ENCODE assay signal across 8 mouse cellular contexts in genomic region chr5:64155861-64156550, GRCm38 (mm10). TPM values are rescaled to one million over a fixed set of nuclear protein-coding genes. Genes with fewer than 3 reads are reported as not detected.
DNase-seq lines count a peak whose midpoint lies in the region; ATAC-seq and TF ChIP-seq lines count a peak whose summit lies in the region.

Gene Tbc1d1, plus strand, starts transcription at chr5:64156305.

- TF ChIP-seq CTCF in thymus, adult 2 months (IDR thresholded peaks at IDR 0.05; ENCODE audit: borderline replicate concordance, control insufficient read depth, extremely low read depth, insufficient read depth, low read length, poor library complexity) = no peak
- TF ChIP-seq CTCF in embryonic fibroblast, embryonic 13.5 days (IDR thresholded peaks at IDR 0.05; ENCODE audit: borderline replicate concordance, insufficient read depth, low read length) = no peak
- no peak for TF ChIP-seq CTCF in olfactory bulb, adult 2 months (IDR thresholded peaks at IDR 0.05; ENCODE audit: insufficient read depth, low read depth, low read length)

- DNase-seq in thymus, adult 2 months = peak; percentile 23
- DNase-seq in thymus, postnatal 10 days (ENCODE audit: low spot score in 2 of 2) = no peak
- DNase-seq in kidney, postnatal 14 days = peak; percentile 80
- peak; percentile 59 to 65 for DNase-seq in urinary bladder, postnatal 4 days (ENCODE audit: low spot score in 2 of 2)

- H3K9me3 ChIP-seq in heart, embryonic 16.5 days (replicated peaks; ENCODE audit: control insufficient read depth, low read length) = no peaks in the 10 kb centered on the region
- no peaks in the 10 kb centered on the region for H3K9me3 ChIP-seq in liver, embryonic 16.5 days (replicated peaks; ENCODE audit: control insufficient read depth, low read length)

- H3K36me3 ChIP-seq in thymus, adult 2 months (ENCODE audit: control insufficient read depth, insufficient read depth, low read length) = no peaks in the 10 kb centered on the region
- H3K36me3 ChIP-seq in heart, embryonic 16.5 days (ENCODE audit: control insufficient read depth, insufficient read depth) = no peaks in the 10 kb centered on the region
- no peaks in the 10 kb centered on the region for H3K36me3 ChIP-seq in liver, embryonic 16.5 days (ENCODE audit: control insufficient read depth, insufficient read depth)

- 20% methylated on average over 11 of the region's 11 CpGs for WGBS in thymus, adult 2 months
- 14% methylated on average over 11 of the region's 11 CpGs for WGBS in heart, embryonic 16.5 days
- 10% methylated on average over 11 of the region's 11 CpGs for WGBS in liver, embryonic 16.5 days (ENCODE audit: insufficient replicate concordance)
- 59% methylated on average over 11 of the region's 11 CpGs for WGBS in olfactory bulb, adult 2 months

- H3K4me1 ChIP-seq in thymus, adult 2 months (replicated peaks; ENCODE audit: control insufficient read depth, insufficient read depth, low read length) = peaks cover 24% of the 10 kb centered on the region
- peaks cover 7% of the 10 kb centered on the region; the same call in 1 of the 2 replicates for H3K4me1 ChIP-seq in embryonic fibroblast, embryonic 13.5 days (ENCODE audit: control insufficient read depth, insufficient read depth, low read length)
- peaks cover 16% of the 10 kb centered on the region for H3K4me1 ChIP-seq in heart, embryonic 16.5 days (ENCODE audit: control insufficient read depth, insufficient read depth, low read length)
- peaks cover 28% of the 10 kb centered on the region for H3K4me1 ChIP-seq in liver, embryonic 16.5 days (ENCODE audit: control insufficient read depth, low read depth, low read length)
- no peaks in the 10 kb centered on the region for H3K4me1 ChIP-seq in olfactory bulb, adult 2 months (ENCODE audit: control insufficient read depth, insufficient read depth, low read length)

- peaks cover 7% of the 10 kb centered on the region; the same call in 1 of the 2 replicates for H3K27me3 ChIP-seq in thymus, adult 2 months (ENCODE audit: control insufficient read depth, insufficient read depth, low read length)
- peaks cover 3% of the 10 kb centered on the region; the same call in 1 of the 2 replicates for H3K27me3 ChIP-seq in heart, embryonic 16.5 days (ENCODE audit: control insufficient read depth, insufficient read depth, low read length)
- H3K27me3 ChIP-seq in liver, embryonic 16.5 days (ENCODE audit: control insufficient read depth, insufficient read depth, low read depth, low read length) = peaks cover 15% of the 10 kb centered on the region

- peak; percentile 61 for ATAC-seq in heart, embryonic 16.5 days (replicated peaks; ENCODE audit: extremely low read depth, insufficient read depth, low FRiP score)
- peak; percentile 70 for ATAC-seq in liver, embryonic 16.5 days (ENCODE audit: low read depth)

- TF ChIP-seq POLR2A in thymus, adult 2 months (IDR thresholded peaks at IDR 0.05; ENCODE audit: control insufficient read depth, extremely low read depth, insufficient read depth, low read length, poor library complexity) = no peak
- peak; percentile 39 for TF ChIP-seq POLR2A in embryonic fibroblast, embryonic 13.5 days (IDR thresholded peaks at IDR 0.05; ENCODE audit: low read depth, low read length)
- TF ChIP-seq POLR2A in olfactory bulb, adult 2 months (IDR thresholded peaks at IDR 0.05; ENCODE audit: insufficient read depth, low read depth, low read length) = no peak

- no peak within 1 kb of the TSS for H3K4me3 ChIP-seq in thymus, adult 2 months (ENCODE audit: control insufficient read depth, insufficient read depth, low read length)
- H3K4me3 ChIP-seq in embryonic fibroblast, embryonic 13.5 days (ENCODE audit: insufficient read depth, low read length) = no peak within 1 kb of the TSS
- H3K4me3 ChIP-seq in heart, embryonic 16.5 days (ENCODE audit: low read length) = peak within 1 kb of the TSS; percentile 37
- 0 out of 2 replicates have a peak within 1 kb of the TSS, but pooled peaks have one; percentile 8 for H3K4me3 ChIP-seq in liver, embryonic 16.5 days (ENCODE audit: low read depth, low read length)
- no peak within 1 kb of the TSS for H3K4me3 ChIP-seq in olfactory bulb, adult 2 months (ENCODE audit: insufficient read depth, low read depth, low read length)

- peak within 1 kb of the TSS; percentile 48 for H3K9ac ChIP-seq in heart, embryonic 16.5 days (ENCODE audit: low read length)
- no peak within 1 kb of the TSS for H3K9ac ChIP-seq in liver, embryonic 16.5 days (ENCODE audit: low read depth, low read length)

- no peak within 1 kb of the TSS for H3K27ac ChIP-seq in thymus, adult 2 months (ENCODE audit: control insufficient read depth, insufficient read depth, low read length)
- peak within 1 kb of the TSS; percentile 86 for H3K27ac ChIP-seq in embryonic fibroblast, embryonic 13.5 days (ENCODE audit: insufficient read depth, low read length)
- H3K27ac ChIP-seq in heart, embryonic 16.5 days (ENCODE audit: low read length) = peak within 1 kb of the TSS; percentile 73
- no peak within 1 kb of the TSS for H3K27ac ChIP-seq in liver, embryonic 16.5 days (ENCODE audit: low read length)
- no peak within 1 kb of the TSS for H3K27ac ChIP-seq in olfactory bulb, adult 2 months (ENCODE audit: insufficient read depth, low read depth, low read length)

- H3K4me2 ChIP-seq in heart, embryonic 16.5 days (ENCODE audit: low read depth, low read length) = peak within 1 kb of the TSS; percentile 58
- H3K4me2 ChIP-seq in liver, embryonic 16.5 days (ENCODE audit: low read depth, low read length) = peak within 1 kb of the TSS; percentile 45

RNA-seq across cellular contexts. Expression of gene Tbc1d1, which starts in this region (rescaled TPM):
- 17.0 and 18.4 TPM in 2 replicates for polyA plus RNA-seq in thymus, adult 2 months (2012; rRNA removed)
- polyA plus RNA-seq in embryonic fibroblast, embryonic 13.5 days (2011; ENCODE audit: insufficient read length, low read depth, missing spikeins) = 37.9 and 47.1 TPM in 2 replicates
- polyA plus RNA-seq in heart, embryonic 16.5 days (2015; fragmentation: Nextera tagmentation; extraction: Ambion mirVana) = 27.4 and 28.5 TPM in 2 replicates
- 6.0 and 6.3 TPM in 2 replicates for polyA plus RNA-seq in liver, embryonic 16.5 days (2015; fragmentation: Nextera tagmentation; extraction: Ambion mirVana)
- polyA plus RNA-seq in olfactory bulb, adult 2 months (2012; ENCODE audit: insufficient read depth, insufficient read length, low replicate concordance, missing spikeins) = not detected in 2 replicates

Comparison
In these comparisons a context has a peak if more than half of its experiments do, and no peak if none do; other contexts are left out.
1. DNase-seq: peak in thymus, adult 2 months (single experiment), kidney, postnatal 14 days (single experiment) and urinary bladder, postnatal 4 days (2 of 2); none in thymus, postnatal 10 days (0 of 2).
2. H3K27ac ChIP-seq: peak in embryonic fibroblast, embryonic 13.5 days (single experiment) and heart, embryonic 16.5 days (single experiment); none in thymus, adult 2 months (single experiment), liver, embryonic 16.5 days (single experiment) and olfactory bulb, adult 2 months (single experiment).
3. H3K4me3 ChIP-seq: peak in heart, embryonic 16.5 days (single experiment) and liver, embryonic 16.5 days (single experiment); none in thymus, adult 2 months (single experiment), embryonic fibroblast, embryonic 13.5 days (single experiment) and olfactory bulb, adult 2 months (single experiment).